Comparison of ENCODE assay signal across 10 mouse cellular contexts in genomic region chr9:40581854-40582253, GRCm38 (mm10). TPM values are rescaled to one million over a fixed set of nuclear protein-coding genes. Genes with fewer than 3 reads are reported as not detected.
DNase-seq lines count a peak whose midpoint lies in the region; ATAC-seq and TF ChIP-seq lines count a peak whose summit lies in the region.
"Had no signal": no experiment of that assay in that cellular context is flagged by ENCODE, and none has a peak within 500 bp of the region (broad histone marks: within the 10 kb centered on the region; RNA-seq: fewer than 3 reads in every experiment).

No protein-coding gene starts in this region.

- no peak for ATAC-seq in CD4-positive, CD25-positive, alpha-beta regulatory T cell, adult 4 months
- ATAC-seq in lung, postnatal 0 days = peak; percentile 35; the same call in 1 of the 2 replicates
- ATAC-seq in liver, embryonic 16.5 days (ENCODE audit: low read depth) = peak; percentile 41
- ATAC-seq in hindbrain, embryonic 13.5 days (ENCODE audit: low FRiP score) = no peak
- no peak for ATAC-seq in forebrain, embryonic 12.5 days (ENCODE audit: low FRiP score)

- H3K27ac ChIP-seq in lung, postnatal 0 days (ENCODE audit: low read length) = no peak overlapping the region
- H3K27ac ChIP-seq in liver, embryonic 16.5 days (ENCODE audit: low read length) = no peak overlapping the region; the same call in 1 of the 2 replicates
- H3K27ac ChIP-seq in hindbrain, embryonic 13.5 days = no peak overlapping the region
- no peak overlapping the region for H3K27ac ChIP-seq in forebrain, embryonic 12.5 days

- no peak for TF ChIP-seq EP300 in lung, postnatal 0 days (IDR thresholded peaks at IDR 0.05)

- TF ChIP-seq POLR2A in lung, adult 2 months (IDR thresholded peaks at IDR 0.05; ENCODE audit: borderline replicate concordance, extremely low read depth, low read depth, low read length) = no peak

- no peaks in the 10 kb centered on the region for H3K36me3 ChIP-seq in lung, postnatal 0 days (ENCODE audit: insufficient read depth, low read length)
- H3K36me3 ChIP-seq in liver, embryonic 16.5 days (ENCODE audit: control insufficient read depth, insufficient read depth) = no peaks in the 10 kb centered on the region
- no peaks in the 10 kb centered on the region for H3K36me3 ChIP-seq in hindbrain, embryonic 13.5 days
- H3K36me3 ChIP-seq in forebrain, embryonic 12.5 days (replicated peaks) = no peaks in the 10 kb centered on the region

- peak; percentile 4 for DNase-seq in CD4-positive, CD25-positive, alpha-beta regulatory T cell, adult 2 months (ENCODE audit: low read depth, low spot score)
- peak; percentile 69 for DNase-seq in lung, postnatal 0 days (ENCODE audit: low spot score)
- DNase-seq in lung, adult 2 months = no peak
- peak; percentile 48 to 66 for DNase-seq in spleen, postnatal 36 days (ENCODE audit: low spot score in 2 of 2)
- DNase-seq: left cerebral cortex, postnatal 4 days; right cerebral cortex, postnatal 4 days had no signal

- H3K4me3 ChIP-seq in lung, postnatal 0 days (ENCODE audit: low read depth, low read length) = no peak overlapping the region
- H3K4me3 ChIP-seq in lung, adult 2 months (replicated peaks; ENCODE audit: extremely low read depth, low read depth, low read length) = no peak overlapping the region
- H3K4me3 ChIP-seq in liver, embryonic 16.5 days (ENCODE audit: low read depth, low read length) = no peak overlapping the region
- no peak overlapping the region for H3K4me3 ChIP-seq in hindbrain, embryonic 13.5 days
- H3K4me3 ChIP-seq in forebrain, embryonic 12.5 days (replicated peaks) = no peak overlapping the region

- no peak for TF ChIP-seq CTCF in lung, postnatal 0 days (IDR thresholded peaks at IDR 0.05)
- TF ChIP-seq CTCF in lung, adult 2 months (IDR thresholded peaks at IDR 0.05; ENCODE audit: insufficient read depth, low read length) = no peak

- H3K27me3 ChIP-seq in lung, postnatal 0 days (replicated peaks; ENCODE audit: insufficient read depth, low read length) = no peaks in the 10 kb centered on the region
- H3K27me3 ChIP-seq in liver, embryonic 16.5 days (ENCODE audit: control insufficient read depth, insufficient read depth, low read depth, low read length) = no peaks in the 10 kb centered on the region
- no peaks in the 10 kb centered on the region for H3K27me3 ChIP-seq in hindbrain, embryonic 13.5 days
- H3K27me3 ChIP-seq in forebrain, embryonic 12.5 days = 0 out of 2 replicates have a peak, but pooled peaks cover 4% of the 10 kb centered on the region

- WGBS in lung, postnatal 0 days = 40% methylated on average over 2 of the region's 2 CpGs
- WGBS in lung, adult 2 months = 22% methylated on average over 2 of the region's 2 CpGs
- 25% methylated on average over 2 of the region's 2 CpGs for WGBS in liver, embryonic 16.5 days (ENCODE audit: insufficient replicate concordance)
- WGBS in hindbrain, embryonic 13.5 days = 85% methylated on average over 2 of the region's 2 CpGs
- 73% methylated on average over 2 of the region's 2 CpGs for WGBS in forebrain, embryonic 12.5 days

- H3K9me3 ChIP-seq in lung, postnatal 0 days (ENCODE audit: low read length) = no peaks in the 10 kb centered on the region
- no peaks in the 10 kb centered on the region for H3K9me3 ChIP-seq in liver, embryonic 16.5 days (replicated peaks; ENCODE audit: control insufficient read depth, low read length)
- H3K9me3 ChIP-seq in hindbrain, embryonic 13.5 days = no peaks in the 10 kb centered on the region
- no peaks in the 10 kb centered on the region for H3K9me3 ChIP-seq in forebrain, embryonic 12.5 days

- no peaks in the 10 kb centered on the region for H3K4me1 ChIP-seq in lung, postnatal 0 days (ENCODE audit: insufficient read depth, low read depth, low read length)
- H3K4me1 ChIP-seq in lung, adult 2 months (ENCODE audit: control insufficient read depth, insufficient read depth, low read length) = no peaks in the 10 kb centered on the region
- H3K4me1 ChIP-seq in liver, embryonic 16.5 days (ENCODE audit: control insufficient read depth, low read depth, low read length) = no peaks in the 10 kb centered on the region
- H3K4me1 ChIP-seq in hindbrain, embryonic 13.5 days (replicated peaks) = 0 out of 2 replicates have a peak, but pooled peaks cover 3% of the 10 kb centered on the region
- H3K4me1 ChIP-seq in forebrain, embryonic 12.5 days = no peaks in the 10 kb centered on the region

- H3K4me2 ChIP-seq in lung, postnatal 0 days (replicated peaks; ENCODE audit: low read depth, low read length) = no peak overlapping the region
- no peak overlapping the region for H3K4me2 ChIP-seq in liver, embryonic 16.5 days (ENCODE audit: low read depth, low read length)
- no peak overlapping the region for H3K4me2 ChIP-seq in hindbrain, embryonic 13.5 days
- H3K4me2 ChIP-seq in forebrain, embryonic 12.5 days = no peak overlapping the region

- no peak overlapping the region for H3K9ac ChIP-seq in lung, postnatal 0 days (replicated peaks; ENCODE audit: low read depth)
- H3K9ac ChIP-seq in liver, embryonic 16.5 days (ENCODE audit: low read depth, low read length) = no peak overlapping the region
- no peak overlapping the region for H3K9ac ChIP-seq in hindbrain, embryonic 13.5 days
- H3K9ac ChIP-seq in forebrain, embryonic 12.5 days = no peak overlapping the region

RNA-seq across cellular contexts. Expression of gene Gramd1b, which starts 50.7 kb away (rescaled TPM):
- polyA plus RNA-seq in CD4-positive, CD25-positive, alpha-beta regulatory T cell, adult 4 months (2017; shearing (Covaris generic)) = 10 to 100 TPM; 57.6 to 69.2 TPM
- 2.2 and 3.0 TPM in 2 replicates for polyA plus RNA-seq in lung, postnatal 0 days (2015; fragmentation: Nextera tagmentation; extraction: Ambion mirVana)
- polyA plus RNA-seq in lung, adult 2 months (2012; rRNA removed) = 14.9 and 19.0 TPM in 2 replicates
- polyA plus RNA-seq in liver, embryonic 16.5 days (2015; fragmentation: Nextera tagmentation; extraction: Ambion mirVana) = 0.81 and 1.3 TPM in 2 replicates
- 13.5 and 13.9 TPM in 2 replicates for polyA plus RNA-seq in hindbrain, embryonic 13.5 days (2015; fragmentation: Nextera tagmentation; extraction: Ambion mirVana)
- 3.4 and 4.6 TPM in 2 replicates for polyA plus RNA-seq in forebrain, embryonic 12.5 days (2016; fragmentation: Nextera tagmentation; extraction: Ambion mirVana)

Comparison
In these comparisons a context has a peak if more than half of its experiments do, and no peak if none do; other contexts are left out.
1. ATAC-seq: peak in lung, postnatal 0 days (single experiment) and liver, embryonic 16.5 days (single experiment); none in CD4-positive, CD25-positive, alpha-beta regulatory T cell, adult 4 months (single experiment), hindbrain, embryonic 13.5 days (single experiment) and forebrain, embryonic 12.5 days (single experiment).